Mouse (Mus musculus) embryonic facial prominence, embryonic 14.5 days (tissue): ENCODE results near the gene Arhgap35. TPM values are rescaled to one million over a fixed set of nuclear protein-coding genes. Genes with fewer than 3 reads are reported as not detected.

Experiments
- ATAC-seq: fragments of 200-750 bp; cut with Nextera tagmentation; 2 replicates; pipeline ENCODE4 v1.8.0; 2017; ENCODE audit warnings: low read depth, moderate number of reproducible peaks, moderate TSS enrichment
- DNase-seq: peaks from one replicate; pipeline ENCODE4 v3.0.0-alpha.2; 2015; ENCODE audit warnings: low spot score
- H3K27ac ChIP-seq: fragments of 300-500 bp; sonication (generic); replicated peaks from 2 replicates; pipeline ENCODE4 v1.5.1; 2014; ENCODE audit warnings: low read depth, mild to moderate bottlenecking, low read length, moderate library complexity
- H3K27me3 ChIP-seq: fragments of 300-500 bp; sonication (generic); replicated peaks from 2 replicates; pipeline ENCODE4 v1.6.1; 2014; ENCODE audit warnings: low read length; ENCODE audit not compliant: control insufficient read depth, insufficient read depth
- H3K36me3 ChIP-seq: fragments of 300-500 bp; sonication (generic); 2 replicates; pipeline ENCODE4 v1.6.1; 2014; ENCODE audit warnings: low read length, mixed read lengths; ENCODE audit not compliant: control insufficient read depth, insufficient read depth
- H3K4me1 ChIP-seq: fragments of 300-500 bp; sonication (generic); 2 replicates; pipeline ENCODE4 v1.6.1; 2014; ENCODE audit warnings: antibody characterized with exemption, low read length; ENCODE audit not compliant: control insufficient read depth, insufficient read depth
- H3K4me2 ChIP-seq: fragments of 300-500 bp; sonication (generic); 2 replicates; pipeline ENCODE4 v1.6.1; 2014; ENCODE audit warnings: low read depth, mild to moderate bottlenecking, low read length, moderate library complexity, mixed read lengths
- H3K4me3 ChIP-seq: fragments of 300-500 bp; sonication (generic); 2 replicates; pipeline ENCODE4 v1.5.1; 2014; ENCODE audit warnings: low read depth, mild to moderate bottlenecking, low read length
- H3K9ac ChIP-seq: fragments of 300-500 bp; sonication (generic); 2 replicates; pipeline ENCODE4 v1.6.1; 2014; ENCODE audit warnings: low read depth, mild to moderate bottlenecking, low read length, moderate library complexity, mixed read lengths
- H3K9me3 ChIP-seq: fragments of 300-500 bp; sonication (generic); 2 replicates; pipeline ENCODE4 v1.6.1; 2016; ENCODE audit warnings: low read length; ENCODE audit not compliant: control insufficient read depth
- WGBS: fragments of 180-500 bp; shearing (Covaris S2); extraction: QIAGEN DNeasy Blood & Tissue Kit; methylation state at CpG from one replicate; pipeline ENCODE4 v1.1.7; 2014; 5-methylcytosine and 5-hydroxymethylcytosine counted together
- polyA plus RNA-seq: library from polyadenylated mRNA; unstranded; fragments of >200 nt; fragmentation: Nextera tagmentation; extraction: Ambion mirVana; gene quantifications from 2 replicates; pipeline ENCODE4 v1.2.1, GENCODE M21; 2014

The Arhgap35 gene
- polyA plus RNA-seq, 1 experiment from 2014 or later, result 23.0 TPM

GRCm38 (mm10) chr7:16587649-16588048 is 27.1 kb downstream of the Arhgap35 start:
- ATAC-seq (no peak), DNase-seq (no peak)
- no peaks in the 10 kb centered on the region for H3K9me3 ChIP-seq
- H3K36me3 ChIP-seq, result 0 out of 2 replicates have a peak, but pooled peaks cover 9% of the 10 kb centered on the region
- H3K9ac ChIP-seq, result no peak overlapping the region
- peaks cover 2% of the 10 kb centered on the region; the same call in 1 of the 2 replicates for H3K4me1 ChIP-seq
- no peak overlapping the region for H3K4me3 ChIP-seq
- H3K27me3 ChIP-seq, result no peaks in the 10 kb centered on the region
- H3K27ac ChIP-seq, result no peak overlapping the region
- WGBS, result 82% methylated on average over 3 of the region's 3 CpGs
- H3K4me2 ChIP-seq, result no peak overlapping the region

- Histone ChIP-seq H3K9ac (no peak overlapping the region), H3K4me3 (no peak overlapping the region), H3K4me1 (peaks cover 16% of the 10 kb centered on the region; the same call in 1 of the 2 replicates), H3K27me3 (no peaks in the 10 kb centered on the region), H3K9me3 (no peaks in the 10 kb centered on the region), H3K36me3 (0 out of 2 replicates have a peak, but pooled peaks cover 3% of the 10 kb centered on the region), H3K4me2 (no peak overlapping the region), H3K27ac (no peak overlapping the region)
- ATAC-seq (no peak), DNase-seq (no peak)
Measured at GRCm38 (mm10) chr7:16584384-16584783, 30.4 kb downstream of the Arhgap35 start.

GRCm38 (mm10) chr7:16583775-16584174 is 31.0 kb downstream of the Arhgap35 start:
- H3K27ac ChIP-seq, result no peak overlapping the region
- WGBS, result 94% methylated on average over 1 of the region's 1 CpGs

GRCm38 (mm10) chr7:16582299-16582698 is 32.5 kb downstream of the Arhgap35 start:
- 72% methylated on average over 3 of the region's 3 CpGs for WGBS

More at GRCm38 (mm10) chr7:16583775-16584174, 31.0 kb downstream of the Arhgap35 start:
- DNase-seq (no peak), ATAC-seq (no peak)
- Histone ChIP-seq H3K27me3 (no peaks in the 10 kb centered on the region), H3K36me3 (0 out of 2 replicates have a peak, but pooled peaks cover 3% of the 10 kb centered on the region), H3K4me3 (no peak overlapping the region), H3K9me3 (no peaks in the 10 kb centered on the region), H3K4me1 (peaks cover 16% of the 10 kb centered on the region; the same call in 1 of the 2 replicates), H3K9ac (no peak overlapping the region), H3K4me2 (no peak overlapping the region)

GRCm38 (mm10) chr7:16581276-16582100 is 33.3 kb downstream of the Arhgap35 start:
- 0 out of 2 replicates have a peak, but pooled peaks cover 3% of the 10 kb centered on the region for H3K36me3 ChIP-seq
- peak overlapping the region; percentile 56 for H3K27ac ChIP-seq
- DNase-seq, result peak; percentile 63
- H3K4me1 ChIP-seq, result peaks cover 16% of the 10 kb centered on the region; the same call in 1 of the 2 replicates
- no peak overlapping the region for H3K4me2 ChIP-seq
- peak; percentile 22; the same call in 1 of the 2 replicates for ATAC-seq
- H3K9me3 ChIP-seq, result no peaks in the 10 kb centered on the region
- H3K27me3 ChIP-seq, result no peaks in the 10 kb centered on the region
- no peak overlapping the region for H3K9ac ChIP-seq
- no peak overlapping the region for H3K4me3 ChIP-seq
- 59% methylated on average over 13 of the region's 13 CpGs for WGBS

More at GRCm38 (mm10) chr7:16582299-16582698, 32.5 kb downstream of the Arhgap35 start:
- no peak overlapping the region for H3K4me3 ChIP-seq
- H3K4me2 ChIP-seq, result no peak overlapping the region
- H3K4me1 ChIP-seq, result peaks cover 16% of the 10 kb centered on the region; the same call in 1 of the 2 replicates
- H3K9ac ChIP-seq, result no peak overlapping the region
- no peak for DNase-seq
- H3K9me3 ChIP-seq, result no peaks in the 10 kb centered on the region
- no peaks in the 10 kb centered on the region for H3K27me3 ChIP-seq
- 0 out of 2 replicates have a peak, but pooled peaks cover 3% of the 10 kb centered on the region for H3K36me3 ChIP-seq
- H3K27ac ChIP-seq, result no peak overlapping the region
- ATAC-seq, result no peak

GRCm38 (mm10) chr7:16576719-16577118 is 38.1 kb downstream of the Arhgap35 start:
- WGBS, result 52% methylated on average over 1 of the region's 1 CpGs
- H3K9me3 ChIP-seq, result no peaks in the 10 kb centered on the region
- no peak overlapping the region for H3K4me3 ChIP-seq
- no peaks in the 10 kb centered on the region for H3K36me3 ChIP-seq
- ATAC-seq (no peak), DNase-seq (no peak)
- H3K27me3 ChIP-seq, result no peaks in the 10 kb centered on the region
- no peak overlapping the region for H3K9ac ChIP-seq
- peaks cover 6% of the 10 kb centered on the region; the same call in 1 of the 2 replicates for H3K4me1 ChIP-seq
- no peak overlapping the region for H3K4me2 ChIP-seq
- H3K27ac ChIP-seq, result no peak overlapping the region

GRCm38 (mm10) chr7:16571191-16571590 is 43.6 kb downstream of the Arhgap35 start:
- Histone ChIP-seq H3K27me3 (no peaks in the 10 kb centered on the region), H3K4me3 (no peak overlapping the region), H3K9ac (no peak overlapping the region), H3K27ac (no peak overlapping the region), H3K36me3 (no peaks in the 10 kb centered on the region), H3K4me2 (no peak overlapping the region), H3K4me1 (no peaks in the 10 kb centered on the region), H3K9me3 (no peaks in the 10 kb centered on the region)
- ATAC-seq, result no peak
- 97% methylated on average over 1 of the region's 1 CpGs for WGBS
- no peak for DNase-seq

GRCm38 (mm10) chr7:16570737-16571136 is 44.1 kb downstream of the Arhgap35 start:
- no peak for ATAC-seq
- WGBS, result 97% methylated on average over 1 of the region's 1 CpGs
- no peak overlapping the region for H3K4me3 ChIP-seq

More at GRCm38 (mm10) chr7:16570737-16571136, 44.1 kb downstream of the Arhgap35 start:
- no peaks in the 10 kb centered on the region for H3K9me3 ChIP-seq
- no peak overlapping the region for H3K9ac ChIP-seq
- H3K4me2 ChIP-seq, result no peak overlapping the region
- no peaks in the 10 kb centered on the region for H3K36me3 ChIP-seq
- H3K4me1 ChIP-seq, result no peaks in the 10 kb centered on the region
- no peak overlapping the region for H3K27ac ChIP-seq
- no peaks in the 10 kb centered on the region for H3K27me3 ChIP-seq
- DNase-seq, result no peak
